Mouse (Mus musculus): Measurements from ENCODE around the gene Epop.
A peak's percentile ranks its signal among the peaks of the same experiment; 100 is the strongest.

Epop gene

GRCm38 (mm10) chr11:97631046-97631445 lies 1.5 kb upstream of the Epop start:
- no peak for DNase-seq (ENCODE audit: low read depth, low spot score)

DNA sequence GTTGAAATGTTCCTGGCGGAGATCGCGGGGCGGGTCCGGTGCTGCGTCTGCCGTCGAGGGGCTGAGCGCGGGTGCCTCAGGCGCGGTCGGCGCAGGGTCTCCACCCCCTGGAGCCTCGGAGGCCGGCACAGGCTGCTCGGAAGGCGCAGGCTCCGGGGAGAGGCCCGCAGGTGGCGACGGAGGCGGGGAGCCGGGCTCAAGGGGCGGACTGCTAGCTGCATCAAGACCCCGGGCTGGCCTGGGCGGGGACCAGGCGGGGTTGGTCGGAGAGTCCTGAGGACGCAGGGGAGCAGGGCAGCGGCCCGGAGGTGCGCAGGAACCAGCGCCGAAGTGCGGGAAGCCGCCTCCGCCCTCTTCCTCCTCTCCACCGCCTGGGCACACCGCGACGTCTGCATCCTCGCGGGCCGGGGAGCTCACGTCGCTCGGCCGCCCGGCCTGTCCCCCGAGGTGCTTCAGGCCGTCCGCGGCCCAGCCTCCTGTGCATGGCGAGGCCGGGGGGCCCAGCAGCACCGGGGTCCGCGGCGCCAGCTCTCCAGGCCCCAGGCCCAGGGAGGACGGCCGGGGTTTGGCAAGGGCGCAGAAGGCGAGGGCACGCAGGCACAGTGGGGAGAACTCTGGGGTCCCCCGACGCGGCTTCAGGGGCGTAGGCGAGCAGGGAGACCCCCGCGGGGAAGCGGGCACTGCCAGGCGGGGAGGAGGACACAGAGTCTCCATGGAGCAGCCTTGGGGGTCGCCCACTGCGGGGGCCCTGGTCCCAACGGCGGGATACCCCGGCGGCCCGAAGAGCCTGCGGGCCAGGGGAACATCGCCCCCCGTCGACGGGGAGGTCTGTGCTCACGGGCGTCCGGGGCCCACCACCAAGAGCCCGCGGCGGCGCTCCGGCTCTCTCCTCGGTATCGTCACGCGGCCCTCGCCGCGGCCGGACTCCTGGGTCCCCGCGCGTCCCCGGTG lies 659 bp downstream of the Epop start:
- no peak for DNase-seq (ENCODE audit: low read depth, low spot score)

- no peak for DNase-seq (ENCODE audit: low read depth, low spot score)
These were observed 1.3 kb downstream of the Epop start for GRCm38 (mm10) chr11:97628303-97628567.

DNA sequence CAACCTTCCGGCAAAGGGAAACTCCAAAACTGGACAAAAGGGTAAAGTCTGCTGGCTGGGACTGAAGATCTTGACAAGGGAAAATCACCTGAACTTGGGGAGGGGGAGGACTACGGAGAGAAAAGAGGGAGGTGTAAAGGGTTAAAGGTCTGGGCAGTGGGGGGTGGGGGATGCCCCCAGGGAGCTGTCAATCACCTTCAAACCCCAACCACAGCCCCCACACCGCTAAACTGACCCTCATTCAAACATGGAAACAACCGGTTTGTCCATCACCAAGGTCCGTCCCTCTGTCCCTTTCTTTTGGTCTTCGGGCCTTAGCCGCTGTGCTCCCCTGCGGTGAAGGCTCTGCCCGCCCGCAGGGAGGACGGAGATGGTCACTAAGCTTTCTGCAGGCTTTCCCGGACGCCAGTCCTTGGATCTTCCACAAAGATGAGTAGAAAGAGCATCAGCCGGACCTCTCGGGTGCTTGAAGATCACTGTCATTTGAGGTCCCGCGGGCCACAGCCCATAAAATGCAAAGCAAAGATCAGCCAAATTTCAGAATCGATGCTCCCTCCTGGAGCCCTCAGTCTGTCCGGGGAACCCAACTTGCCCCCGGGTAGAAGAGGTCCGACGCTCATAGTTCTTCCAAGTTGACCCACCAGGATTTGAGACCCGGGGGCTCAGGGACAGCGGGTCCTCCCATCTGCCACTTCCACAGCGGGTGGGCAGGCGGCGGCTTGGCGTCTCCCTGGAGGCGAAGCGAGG lies 1.8 kb downstream of the Epop start:
- DNase-seq (ENCODE audit: low read depth, low spot score), result no peak

GRCm38 (mm10) chr11:97626850-97627249 lies 2.7 kb downstream of the Epop start:
- DNase-seq (ENCODE audit: low read depth, low spot score), result no peak

DNA sequence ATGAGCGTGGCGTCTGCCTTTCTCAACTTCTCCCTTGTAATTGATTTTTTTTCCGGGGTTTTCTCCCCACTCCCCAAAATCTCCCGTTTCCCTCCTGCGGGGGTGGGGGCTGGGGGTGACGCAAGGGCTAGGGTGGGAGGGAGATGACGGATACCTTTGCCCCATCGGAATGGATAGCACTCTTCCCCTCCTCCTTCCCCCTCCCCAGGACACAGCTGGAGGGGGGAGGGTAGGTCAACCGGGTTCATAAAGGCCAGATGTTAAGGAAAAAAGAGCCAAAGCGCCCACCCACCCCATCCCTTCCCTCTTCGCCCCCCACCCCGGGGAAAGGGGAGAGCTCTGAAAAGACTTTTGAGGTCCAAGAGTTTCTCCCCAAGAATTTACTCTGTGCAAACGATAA lies 3.1 kb downstream of the Epop start:
- no peak for DNase-seq (ENCODE audit: low read depth, low spot score)

DNA sequence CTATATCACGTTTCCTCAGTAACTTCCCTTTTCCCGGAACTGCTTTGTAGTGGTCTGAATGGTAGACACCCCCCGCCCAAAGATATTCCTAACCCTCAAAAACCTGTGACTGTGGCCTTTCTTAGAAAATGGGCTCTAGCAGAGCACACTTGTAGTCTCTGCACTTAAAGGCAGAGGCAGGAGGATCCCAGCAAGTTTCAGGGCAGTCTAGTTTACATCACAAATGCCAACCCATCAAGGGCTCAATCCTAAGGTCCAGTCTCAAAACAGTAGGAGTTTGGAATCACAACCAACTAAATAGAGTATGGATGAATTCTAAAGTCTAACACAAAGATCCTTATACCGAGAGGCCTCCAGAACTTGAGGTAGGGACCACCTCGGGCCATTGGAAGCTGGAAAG lies 4.0 kb downstream of the Epop start:
- no peak for DNase-seq (ENCODE audit: low read depth, low spot score)

DNA sequence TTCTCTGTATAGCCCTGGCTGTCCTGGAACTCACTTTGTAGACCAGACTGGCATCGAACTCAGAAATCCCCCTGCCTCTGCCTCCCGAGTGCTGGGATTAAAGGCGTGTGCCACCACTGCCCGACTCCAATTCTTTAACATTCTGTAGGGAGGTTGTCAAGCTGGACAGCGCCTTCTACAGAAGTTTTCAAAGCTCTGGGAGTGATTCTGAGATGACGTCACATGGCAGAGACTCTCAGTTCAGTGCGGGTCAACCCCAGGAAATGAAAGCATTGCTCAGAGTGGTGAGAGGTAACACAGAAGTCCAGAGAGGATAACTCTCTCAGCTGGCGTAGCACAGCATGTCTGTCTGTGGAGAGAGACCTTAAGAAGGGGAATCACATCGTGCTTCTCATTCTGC lies 6.3 kb downstream of the Epop start:
- no peak for DNase-seq (ENCODE audit: low read depth, low spot score)

DNA sequence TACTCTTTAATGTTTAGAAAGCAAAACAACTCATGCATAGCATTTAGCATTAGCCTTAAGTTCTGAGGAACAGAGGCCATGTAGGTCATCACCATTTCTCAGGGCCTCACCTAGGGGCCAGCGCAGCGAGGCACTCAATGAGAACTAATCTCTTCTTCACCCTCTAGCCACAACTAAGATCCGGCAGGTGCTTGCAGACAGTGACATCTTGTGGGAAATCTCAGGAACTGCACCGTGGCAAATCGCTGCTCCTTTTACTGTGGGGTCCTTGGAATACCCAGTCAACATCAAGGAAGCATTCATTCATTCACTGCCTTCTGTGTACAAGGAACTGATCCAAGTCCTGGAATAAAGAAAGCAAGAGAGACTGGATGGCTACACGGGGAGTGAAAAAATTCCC lies 7.1 kb downstream of the Epop start:
- no peak for DNase-seq (ENCODE audit: low read depth, low spot score)

- DNase-seq (ENCODE audit: low read depth, low spot score), result no peak
These were observed 10.1 kb downstream of the Epop start for GRCm38 (mm10) chr11:97619391-97619795.

DNA sequence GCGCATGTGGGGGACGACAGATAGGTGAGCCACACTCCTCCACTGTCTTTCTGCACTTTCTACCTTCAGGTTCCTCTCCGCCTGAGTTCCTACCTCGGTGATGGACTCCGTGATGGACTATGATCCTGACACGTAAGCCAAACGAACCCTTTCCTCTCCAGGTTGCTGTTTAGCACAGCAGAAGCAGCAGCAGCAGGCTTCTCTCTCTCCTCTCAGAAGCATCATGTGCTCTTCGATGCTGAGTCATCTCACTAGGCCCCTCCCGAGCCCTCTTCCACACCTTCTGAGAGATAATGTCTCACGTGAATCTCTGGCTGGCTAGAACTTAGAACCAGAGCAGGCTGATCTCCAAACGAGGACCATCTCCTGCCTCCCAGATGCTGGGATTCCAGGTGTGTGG lies 11.1 kb downstream of the Epop start:
- no peak for DNase-seq (ENCODE audit: low read depth, low spot score)

- no peak for DNase-seq (ENCODE audit: low read depth, low spot score)
These were observed 14.2 kb downstream of the Epop start for GRCm38 (mm10) chr11:97615276-97615675.

DNA sequence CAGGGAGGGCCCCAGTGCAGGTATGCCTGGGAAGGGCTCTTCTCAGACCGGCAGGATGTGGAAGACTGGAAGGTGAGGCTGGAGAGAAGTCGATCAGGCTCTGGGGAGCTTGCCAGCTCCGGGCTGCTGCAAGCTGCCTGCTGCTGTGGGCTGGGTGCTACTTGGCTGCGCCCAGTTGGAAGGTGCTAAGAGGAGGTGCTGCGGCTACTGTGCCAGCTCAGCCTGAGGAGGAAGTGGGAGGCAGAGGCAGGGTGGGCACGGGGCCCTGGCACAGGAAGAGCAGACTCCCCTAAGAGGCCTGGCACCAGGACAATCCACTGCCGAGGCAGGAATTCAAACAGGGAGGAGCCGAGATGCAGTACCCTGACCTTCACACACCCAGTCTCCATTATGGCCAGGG lies 18.4 kb downstream of the Epop start:
- DNase-seq (ENCODE audit: low read depth, low spot score), result peak; percentile 91

DNA sequence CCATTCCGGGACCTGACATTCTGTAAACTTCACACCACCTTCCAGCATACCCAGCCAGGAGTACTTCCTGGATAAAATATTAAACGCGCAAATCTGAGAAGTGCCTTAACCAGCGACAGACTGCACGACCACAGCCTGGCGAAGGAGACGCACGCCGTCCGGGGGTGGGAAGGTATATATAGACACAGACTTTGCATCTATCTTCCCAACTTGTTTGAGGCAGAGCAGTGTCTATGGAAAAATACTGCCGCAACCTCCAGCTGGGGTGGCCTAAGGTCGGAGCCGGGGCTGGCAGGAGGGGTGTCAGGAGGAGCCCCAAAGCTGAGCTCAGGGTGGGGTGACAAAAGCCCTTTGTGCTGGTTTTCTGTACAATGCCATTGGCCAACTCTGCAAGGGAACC lies 19.8 kb downstream of the Epop start:
- peak; percentile 81 for DNase-seq (ENCODE audit: low read depth, low spot score)

GRCm38 (mm10) chr11:97608933-97609332 lies 20.6 kb downstream of the Epop start:
- DNase-seq (ENCODE audit: low read depth, low spot score), result no peak

DNA sequence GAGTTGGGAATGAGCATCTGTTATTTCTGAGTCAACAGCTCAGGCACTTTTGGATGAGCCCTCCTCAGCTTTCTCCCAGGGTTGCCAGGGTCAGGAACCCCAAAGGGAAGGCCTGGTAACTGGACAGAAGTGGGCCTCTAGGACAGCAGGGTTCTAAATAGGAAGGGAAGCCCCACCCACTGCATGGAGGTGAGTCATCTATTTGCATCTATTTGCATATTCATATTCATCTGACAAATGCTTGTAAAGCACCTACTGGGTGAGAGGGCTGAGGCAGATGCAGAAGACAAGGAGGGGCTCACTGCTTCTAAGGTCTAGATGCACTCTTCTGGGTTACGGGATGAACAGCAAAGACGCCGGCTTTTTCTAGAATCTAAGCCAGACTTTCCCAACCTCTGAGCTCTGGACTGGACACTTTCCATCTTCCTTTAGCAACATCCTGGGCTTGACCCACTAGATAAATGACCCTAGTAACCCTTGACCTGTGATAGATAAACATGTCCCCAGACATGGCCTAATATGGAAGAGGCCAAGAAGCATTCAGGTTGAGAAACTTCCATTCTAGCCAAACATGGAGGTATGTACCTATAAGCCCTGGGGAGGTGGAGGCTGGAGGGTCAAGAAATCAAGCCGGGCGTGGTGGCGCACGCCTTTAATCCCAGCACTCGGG lies 22.3 kb downstream of the Epop start:
- no peak for DNase-seq (ENCODE audit: low read depth, low spot score)

DNA sequence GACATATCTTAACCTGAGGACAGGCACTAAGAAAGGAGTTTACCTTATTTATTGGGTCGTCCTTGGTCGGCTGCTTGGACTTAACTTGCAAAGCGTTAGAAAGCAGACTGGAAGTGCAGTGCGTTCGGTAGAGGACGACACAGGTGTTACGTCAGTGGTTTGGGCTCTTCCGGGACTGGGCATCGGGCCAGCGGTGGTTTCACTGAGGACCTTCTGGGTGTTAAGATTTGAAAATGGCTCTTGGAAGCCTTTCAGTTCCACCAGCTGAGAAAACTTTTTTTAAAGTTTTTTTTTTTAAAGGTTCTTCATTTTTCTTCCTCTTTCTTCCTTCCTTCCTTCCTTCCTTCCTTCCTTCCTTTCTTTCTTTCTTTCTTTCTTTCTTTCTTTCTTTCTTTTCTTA lies 25.6 kb downstream of the Epop start:
- DNase-seq (ENCODE audit: low read depth, low spot score), result no peak

GRCm38 (mm10) chr11:97602223-97602622 lies 27.3 kb downstream of the Epop start:
- no peak for DNase-seq (ENCODE audit: low read depth, low spot score)

DNA sequence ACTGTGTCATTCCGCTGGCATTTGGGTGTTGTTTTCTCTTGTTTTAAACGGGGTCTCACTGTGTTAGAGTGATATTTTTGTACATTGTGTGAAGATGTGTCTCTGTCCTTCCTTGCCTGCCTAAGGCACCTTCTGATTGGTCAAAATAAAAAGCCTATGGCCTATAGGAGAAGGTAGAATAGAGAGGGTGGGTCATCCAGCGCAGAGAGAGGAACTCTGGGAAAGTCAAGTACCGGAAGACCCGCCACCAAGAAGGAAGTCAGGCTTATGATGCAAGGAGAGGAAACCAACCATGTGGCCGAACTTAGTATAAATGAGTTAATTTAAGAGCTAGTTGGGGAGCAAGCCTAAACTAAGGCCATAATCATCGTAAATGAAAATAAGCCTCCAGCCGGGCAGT lies 30.4 kb downstream of the Epop start:
- no peak for DNase-seq (ENCODE audit: low read depth, low spot score)

DNA sequence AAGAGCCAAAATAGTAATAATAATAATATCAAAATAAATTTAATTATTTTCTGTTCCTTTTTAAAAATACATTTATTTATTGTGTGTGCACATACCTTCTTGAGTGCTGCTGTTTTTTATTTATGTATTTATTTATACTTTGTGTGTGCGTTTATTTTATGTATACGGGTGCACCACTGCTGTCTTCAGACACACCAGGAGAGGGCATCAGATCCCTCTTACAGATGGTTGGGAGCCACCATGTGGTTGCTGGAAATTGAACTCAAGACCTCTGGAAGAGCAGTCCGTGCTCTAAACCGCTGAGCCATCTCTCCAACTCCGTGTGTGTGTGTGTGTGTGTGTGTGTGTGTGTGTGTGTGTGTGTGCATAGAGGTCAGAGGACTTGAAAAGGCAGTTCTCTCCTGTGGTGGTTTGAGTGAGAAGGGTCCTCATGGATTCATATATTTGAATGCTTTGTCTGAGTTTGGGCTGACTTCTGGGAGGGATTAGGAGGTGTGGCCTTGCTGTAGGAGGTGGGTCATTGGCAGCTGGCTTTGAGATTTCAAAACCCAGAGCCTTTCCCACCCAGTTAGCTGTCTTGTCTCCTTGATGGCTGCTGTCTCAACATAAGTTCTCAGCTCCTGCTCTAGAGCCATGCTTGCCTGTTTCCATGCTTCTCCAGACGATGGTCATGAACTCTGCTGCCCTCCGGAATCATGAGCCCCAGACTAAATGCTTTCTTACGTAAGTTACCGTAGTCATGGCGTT lies 31.4 kb downstream of the Epop start:
- no peak for DNase-seq (ENCODE audit: low read depth, low spot score)

GRCm38 (mm10) chr11:97594136-97594535 lies 35.4 kb downstream of the Epop start:
- DNase-seq (ENCODE audit: low read depth, low spot score), result no peak

GRCm38 (mm10) chr11:97591910-97592309 lies 37.6 kb downstream of the Epop start:
- no peak for DNase-seq (ENCODE audit: low read depth, low spot score)

Measured in telencephalon, adult 2 months (tissue).